Mouse (Mus musculus) MEL (cell line): ENCODE data around the gene Zdbf2. TPM values are rescaled to one million over a fixed set of nuclear protein-coding genes. Genes with fewer than 3 reads are reported as not detected.

Source experiments
- DNase-seq: peaks from one replicate; pipeline ENCODE4 v3.0.0; 2011; ENCODE audit warnings: low read depth, low spot score
- H3K27ac ChIP-seq: 2 replicates; pipeline ENCODE4 v1.5.1; 2012; ENCODE audit warnings: low read depth, mild to moderate bottlenecking, control low read depth, low read length, moderate library complexity; ENCODE audit not compliant: control insufficient read depth
- H3K27me3 ChIP-seq, 2 experiments: fragments of 150-350 bp in 1 of 2; sonication (generic) in 1 of 2; 2 replicates each; pipeline ENCODE4 v1.6.1; 2012; ENCODE audit warnings: low read length in 2 of 2, mild to moderate bottlenecking in 2 of 2, improper control_type of control experiment in 1 of 2, moderate library complexity in 1 of 2; ENCODE audit not compliant: insufficient read depth in 2 of 2, control insufficient read depth in 1 of 2
- H3K36me3 ChIP-seq, 2 experiments: 2 replicates each; pipeline ENCODE4 v1.6.1; 2012 to 2014; ENCODE audit warnings: low read length in 2 of 2, improper control_type of control experiment in 1 of 2, inconsistent platforms in 1 of 2, mild to moderate bottlenecking in 1 of 2; ENCODE audit not compliant: insufficient read depth in 2 of 2, control insufficient read depth in 1 of 2
- H3K4me1 ChIP-seq, 2 experiments: fragments of 150-350 bp in 1 of 2; sonication (generic) in 1 of 2; 2 replicates each; pipeline ENCODE4 v1.6.1; 2012; ENCODE audit warnings: low read length in 2 of 2, improper control_type of control experiment in 1 of 2, mild to moderate bottlenecking in 1 of 2; ENCODE audit not compliant: insufficient read depth in 2 of 2, control insufficient read depth in 1 of 2
- H3K4me3 ChIP-seq, 2 experiments: fragments of 150-350 bp in 1 of 2; sonication (generic) in 1 of 2; 2 replicates each; pipeline ENCODE4 v1.5.1; 2012; ENCODE audit warnings: low read depth in 2 of 2, low read length in 2 of 2, mild to moderate bottlenecking in 2 of 2, moderate library complexity in 2 of 2, control low read depth in 1 of 2, improper control_type of control experiment in 1 of 2; ENCODE audit not compliant: control insufficient read depth in 1 of 2, insufficient read depth in 1 of 2
- H3K79me2 ChIP-seq: 2 replicates; pipeline ENCODE4 v1.6.1; 2012; ENCODE audit warnings: mild to moderate bottlenecking, low read length, moderate library complexity; ENCODE audit not compliant: control insufficient read depth, poor library complexity, insufficient read depth
- H3K9ac ChIP-seq: 2 replicates; pipeline ENCODE4 v1.6.1; 2012; ENCODE audit warnings: low read depth, mild to moderate bottlenecking, control low read depth, low read length, moderate library complexity; ENCODE audit not compliant: control insufficient read depth, poor library complexity, severe bottlenecking
- H3K9me3 ChIP-seq: fragments of 150-350 bp; sonication (generic); replicated peaks from 2 replicates; pipeline ENCODE4 v1.6.1; 2012; ENCODE audit warnings: mild to moderate bottlenecking, low read length, improper control_type of control experiment, moderate library complexity; ENCODE audit not compliant: insufficient read depth
- CHD2 ChIP-seq: IDR thresholded peaks from 2 replicates; pipeline ENCODE4 v1.6.1; 2011; ENCODE audit warnings: low read length, improper control_type of control experiment
- ETS1 ChIP-seq: IDR thresholded peaks from 2 replicates; pipeline ENCODE4 v1.6.1; 2012; ENCODE audit warnings: low read depth, mild to moderate bottlenecking, inconsistent platforms, low read length, improper control_type of control experiment, moderate library complexity
- JUND ChIP-seq: IDR thresholded peaks from 2 replicates; pipeline ENCODE4 v1.6.1; 2011; ENCODE audit warnings: low read depth, mild to moderate bottlenecking, improper control_type of control experiment, low read length
- MAX ChIP-seq: IDR thresholded peaks from 2 replicates; pipeline ENCODE4 v1.6.1; 2011; ENCODE audit warnings: low read length, improper control_type of control experiment
- MEF2A ChIP-seq: IDR thresholded peaks from 2 replicates; pipeline ENCODE4 v1.6.1; 2014; ENCODE audit warnings: low read depth, mild to moderate bottlenecking, inconsistent platforms, low read length, improper control_type of control experiment; ENCODE audit not compliant: poor library complexity, insufficient replicate concordance, severe bottlenecking; ENCODE audit errors: extremely low read depth
- MXI1 ChIP-seq: IDR thresholded peaks from 2 replicates; pipeline ENCODE4 v1.6.1; 2011; ENCODE audit warnings: mild to moderate bottlenecking, low read depth, low read length, improper control_type of control experiment
- MYB ChIP-seq: IDR thresholded peaks from 2 replicates; pipeline ENCODE4 v1.6.1; 2011; ENCODE audit warnings: mild to moderate bottlenecking, low read depth, low read length, improper control_type of control experiment
- NRF1 ChIP-seq: IDR thresholded peaks from 2 replicates; pipeline ENCODE4 v1.6.1; 2014; ENCODE audit warnings: low read depth, mild to moderate bottlenecking, inconsistent platforms, low read length, improper control_type of control experiment, moderate library complexity; ENCODE audit not compliant: poor library complexity, insufficient read depth, severe bottlenecking
- POLR2A ChIP-seq, 2 experiments: IDR thresholded peaks; 2 replicates each; pipeline ENCODE4 v1.6.1; 2011 to 2012; ENCODE audit warnings: low read length in 2 of 2, mild to moderate bottlenecking in 2 of 2, control low read depth in 1 of 2, improper control_type of control experiment in 1 of 2, low read depth in 1 of 2, moderate library complexity in 1 of 2; ENCODE audit not compliant: control insufficient read depth in 1 of 2, insufficient read depth in 1 of 2, poor library complexity in 1 of 2
- POLR2AphosphoS5 ChIP-seq: IDR thresholded peaks from 2 replicates; pipeline ENCODE4 v1.6.1; 2012; ENCODE audit warnings: low read depth, borderline replicate concordance, mild to moderate bottlenecking, inconsistent platforms, low read length, moderate library complexity, mixed read lengths
- RCOR1 ChIP-seq: IDR thresholded peaks from 2 replicates; pipeline ENCODE4 v1.6.1; 2012; ENCODE audit warnings: low read depth, mild to moderate bottlenecking, inconsistent platforms, low read length, improper control_type of control experiment
- SMC3 ChIP-seq: IDR thresholded peaks from 2 replicates; pipeline ENCODE4 v1.6.1; 2011; ENCODE audit warnings: low read depth, low read length, improper control_type of control experiment
- UBTF ChIP-seq: IDR thresholded peaks from 2 replicates; pipeline ENCODE4 v1.6.1; 2012; ENCODE audit warnings: low read depth, mild to moderate bottlenecking, inconsistent platforms, low read length, improper control_type of control experiment, moderate library complexity, borderline replicate concordance; ENCODE audit not compliant: insufficient read depth
- USF1 ChIP-seq: IDR thresholded peaks from 2 replicates; pipeline ENCODE4 v1.6.1; 2014; ENCODE audit warnings: low read depth, mild to moderate bottlenecking, inconsistent platforms, low read length, improper control_type of control experiment, moderate library complexity
- ZC3H11A ChIP-seq: IDR thresholded peaks from 2 replicates; pipeline ENCODE4 v1.6.1; 2012; ENCODE audit warnings: low read depth, mild to moderate bottlenecking, inconsistent platforms, low read length, improper control_type of control experiment
- ZMIZ1 ChIP-seq: IDR thresholded peaks from 2 replicates; pipeline ENCODE4 v1.6.1; 2012; ENCODE audit warnings: low read depth, mild to moderate bottlenecking, inconsistent platforms, low read length, improper control_type of control experiment, moderate library complexity
- polyA plus RNA-seq, 2 experiments: library from polyadenylated mRNA; stranded (reverse) in 1 of 2; unstranded in 1 of 2; fragments of >175 nt in 1 of 2; fragments of >200 nt in 1 of 2; gene quantifications; 2 replicates each; pipeline versions ENCODE4 v1.2.1 to v1.2.4; 2012; ENCODE audit warnings: low replicate concordance in 2 of 2, low read depth in 1 of 2; ENCODE audit not compliant: insufficient read length in 2 of 2, insufficient read depth in 1 of 2, missing spikeins in 1 of 2
- total RNA-seq: library from RNA; depleted of rRNA; stranded (reverse); fragments of 300-350 nt; gene quantifications from 2 replicates; pipeline ENCODE4 v1.2.3, GENCODE M21; 2012

The Zdbf2 gene
- total and polyA plus RNA-seq, 3 experiments: not detected

GRCm38 (mm10) chr1:63252351-63253209 is 20.5 kb upstream of the Zdbf2 start:
- Histone ChIP-seq H3K27ac (no peak overlapping the region), H3K9me3 (no peaks in the 10 kb centered on the region), H3K79me2 (no peaks in the 10 kb centered on the region), H3K4me1 (no peaks in the 10 kb centered on the region), H3K9ac (no peak overlapping the region), H3K36me3 (no peaks in the 10 kb centered on the region), H3K27me3 (no peaks in the 10 kb centered on the region), H3K4me3 (no peak overlapping the region)
- no peak for DNase-seq
- no peak for TF ChIP-seq MYB
- no peak for TF ChIP-seq UBTF
- no peak for TF ChIP-seq POLR2A (IDR thresholded peaks at IDR 0.05; ENCODE audit: control insufficient read depth in 1 of 2, insufficient read depth in 1 of 2, low read depth in 1 of 2, low read length in 2 of 2, poor library complexity in 1 of 2)
- TF ChIP-seq ZC3H11A: no peak
- no peak for TF ChIP-seq POLR2AphosphoS5
- no peak for TF ChIP-seq NRF1
- no peak for TF ChIP-seq ZMIZ1
- no peak for TF ChIP-seq MXI1
- no peak for TF ChIP-seq USF1
- no peak for TF ChIP-seq ETS1
- TF ChIP-seq SMC3: no peak
- no peak for TF ChIP-seq RCOR1
- no peak for TF ChIP-seq MEF2A

- no peak overlapping the region for H3K4me3 ChIP-seq
- H3K4me1 ChIP-seq: no peaks in the 10 kb centered on the region
- DNase-seq: no peak
- H3K79me2 ChIP-seq: no peaks in the 10 kb centered on the region
- no peaks in the 10 kb centered on the region for H3K27me3 ChIP-seq
- no peaks in the 10 kb centered on the region for H3K9me3 ChIP-seq
- TF ChIP-seq MYB (no peak), MAX (no peak), MEF2A (no peak), UBTF (no peak), CHD2 (no peak), JUND (no peak)
- H3K27ac ChIP-seq: no peak overlapping the region
- no peak overlapping the region for H3K9ac ChIP-seq
- H3K36me3 ChIP-seq: no peaks in the 10 kb centered on the region
These were observed 19.8 kb upstream of the Zdbf2 start for GRCm38 (mm10) chr1:63253291-63253690.
